Mouse (Mus musculus) intestine, embryonic 16.5 days (tissue): ENCODE data around the gene Det1. TPM values are rescaled to one million over a fixed set of nuclear protein-coding genes. Genes with fewer than 3 reads are reported as not detected.

Experiments used
- ATAC-seq: fragments of 200-750 bp; cut with Nextera tagmentation; 2 replicates; pipeline ENCODE4 v1.8.0; 2017; ENCODE audit warnings: moderate TSS enrichment, moderate library complexity
- H3K27ac ChIP-seq: fragments of 300-500 bp; sonication (generic); 2 replicates; pipeline ENCODE4 v1.5.1; 2014; ENCODE audit warnings: mild to moderate bottlenecking, low read length
- H3K27me3 ChIP-seq: fragments of 300-500 bp; sonication (generic); replicated peaks from 2 replicates; pipeline ENCODE4 v1.6.1; 2014; ENCODE audit warnings: low read length, control low read depth, mixed read lengths; ENCODE audit not compliant: control insufficient read depth, insufficient read depth
- H3K36me3 ChIP-seq: fragments of 300-500 bp; sonication (generic); 2 replicates; pipeline ENCODE4 v1.6.1; 2014; ENCODE audit warnings: low read length, control low read depth; ENCODE audit not compliant: control insufficient read depth, insufficient read depth
- H3K4me1 ChIP-seq: fragments of 300-500 bp; sonication (generic); 2 replicates; pipeline ENCODE4 v1.6.1; 2014; ENCODE audit warnings: low read length, control low read depth, mixed read lengths; ENCODE audit not compliant: control insufficient read depth, insufficient read depth
- H3K4me2 ChIP-seq: fragments of 300-500 bp; sonication (generic); 2 replicates; pipeline ENCODE4 v1.6.1; 2014; ENCODE audit warnings: low read depth, low read length, control low read depth
- H3K4me3 ChIP-seq: fragments of 300-500 bp; sonication (generic); 2 replicates; pipeline ENCODE4 v1.5.1; 2014; ENCODE audit warnings: mild to moderate bottlenecking, low read length
- H3K9ac ChIP-seq: fragments of 300-500 bp; sonication (generic); 2 replicates; pipeline ENCODE4 v1.6.1; 2014; ENCODE audit warnings: low read depth, low read length
- H3K9me3 ChIP-seq: fragments of 300-500 bp; sonication (generic); 2 replicates; pipeline ENCODE4 v1.6.1; 2016; ENCODE audit warnings: low read length, control low read depth; ENCODE audit not compliant: control insufficient read depth
- WGBS: fragments of 180-500 bp; shearing (Covaris S2); extraction: QIAGEN DNeasy Blood & Tissue Kit; methylation state at CpG from one replicate; pipeline ENCODE4 v1.1.7; 2014; 5-methylcytosine and 5-hydroxymethylcytosine counted together
- microRNA-seq: library from miRNA; unstranded; fragments of <30 nt; microRNA quantifications from one replicate; pipeline ENCODE4, GENCODE M21; 2016
- polyA plus RNA-seq: library from polyadenylated mRNA; unstranded; fragments of >200 nt; fragmentation: Nextera tagmentation; extraction: Ambion mirVana; gene quantifications from 2 replicates; pipeline ENCODE4 v1.2.1, GENCODE M21; 2015

Det1 gene
- polyA plus RNA-seq, 1 experiment from 2014 or later: 15.2 TPM

GRCm38 (mm10) chr7:78793895-78794570, 53.0 kb downstream of the Det1 start:
- Histone ChIP-seq H3K27me3 (no peaks in the 10 kb centered on the region), H3K36me3 (no peaks in the 10 kb centered on the region; the same call in 1 of the 2 replicates), H3K27ac (no peak overlapping the region), H3K9me3 (no peaks in the 10 kb centered on the region), H3K4me1 (no peaks in the 10 kb centered on the region), H3K9ac (no peak overlapping the region), H3K4me3 (no peak overlapping the region), H3K4me2 (no peak overlapping the region)
- ATAC-seq: no peak
- WGBS: 83% methylated on average over 13 of the region's 13 CpGs

- no peak overlapping the region for H3K27ac ChIP-seq
- ATAC-seq: peak; percentile 77
- no peak overlapping the region for H3K4me3 ChIP-seq
- no peak overlapping the region for H3K4me2 ChIP-seq
- H3K9me3 ChIP-seq: no peaks in the 10 kb centered on the region
- no peaks in the 10 kb centered on the region; the same call in 1 of the 2 replicates for H3K36me3 ChIP-seq
- H3K27me3 ChIP-seq: no peaks in the 10 kb centered on the region
- H3K4me1 ChIP-seq: no peaks in the 10 kb centered on the region
- H3K9ac ChIP-seq: no peak overlapping the region
- WGBS: 82% methylated on average over 15 of the region's 15 CpGs
These were observed 55.5 kb downstream of the Det1 start for GRCm38 (mm10) chr7:78791359-78792222.

- 88% methylated on average over 12 of the region's 12 CpGs for WGBS
- Histone ChIP-seq H3K9ac (no peak overlapping the region), H3K9me3 (no peaks in the 10 kb centered on the region), H3K4me1 (peaks cover 6% of the 10 kb centered on the region; the same call in 1 of the 2 replicates), H3K4me3 (no peak overlapping the region), H3K27me3 (no peaks in the 10 kb centered on the region), H3K36me3 (no peaks in the 10 kb centered on the region; the same call in 1 of the 2 replicates), H3K27ac (no peak overlapping the region), H3K4me2 (no peak overlapping the region)
- ATAC-seq: no peak
These were observed 59.2 kb downstream of the Det1 start for GRCm38 (mm10) chr7:78787793-78788380.

- H3K36me3 ChIP-seq: no peaks in the 10 kb centered on the region
- no peak overlapping the region for H3K27ac ChIP-seq
- 64% methylated on average over 5 of the region's 5 CpGs for WGBS
- ATAC-seq: no peak
- no peak overlapping the region for H3K9ac ChIP-seq
- H3K4me2 ChIP-seq: no peak overlapping the region
- no peak overlapping the region for H3K4me3 ChIP-seq
- no peaks in the 10 kb centered on the region for H3K27me3 ChIP-seq
- H3K9me3 ChIP-seq: no peaks in the 10 kb centered on the region
- H3K4me1 ChIP-seq: peaks cover 10% of the 10 kb centered on the region; the same call in 1 of the 2 replicates
These were observed 61.2 kb downstream of the Det1 start for GRCm38 (mm10) chr7:78785906-78786305.

GRCm38 (mm10) chr7:78782639-78783581, 64.2 kb downstream of the Det1 start, which contains the start of the genes Mrps11 and Mrpl46:
Mrps11 (plus strand) TSS chr7:78783119.
Mrpl46 (minus strand) TSS chr7:78783531.
- H3K4me1 ChIP-seq: peaks cover 10% of the 10 kb centered on the region; the same call in 1 of the 2 replicates
- H3K9ac ChIP-seq: peak within 1 kb of the TSS; percentile 85
- peak within 1 kb of the TSS; percentile 65 for H3K4me2 ChIP-seq
- ATAC-seq: peak; percentile 99
- H3K4me3 ChIP-seq: peak within 1 kb of the TSS; percentile 78
- under 1% methylated on average over 44 of the region's 44 CpGs for WGBS
- H3K27ac ChIP-seq: no peak within 1 kb of the TSS
- no peaks in the 10 kb centered on the region for H3K27me3 ChIP-seq
- H3K9me3 ChIP-seq: no peaks in the 10 kb centered on the region
- H3K36me3 ChIP-seq: no peaks in the 10 kb centered on the region

- 84% methylated on average over 5 of the region's 5 CpGs for WGBS
- H3K36me3 ChIP-seq: 0 out of 2 replicates have a peak, but pooled peaks cover 2% of the 10 kb centered on the region
- no peak overlapping the region for H3K4me3 ChIP-seq
- H3K9me3 ChIP-seq: no peaks in the 10 kb centered on the region
- H3K4me1 ChIP-seq: peaks cover 5% of the 10 kb centered on the region; the same call in 1 of the 2 replicates
- no peak for ATAC-seq
- H3K9ac ChIP-seq: no peak overlapping the region
- H3K4me2 ChIP-seq: no peak overlapping the region
- H3K27me3 ChIP-seq: no peaks in the 10 kb centered on the region
- H3K27ac ChIP-seq: no peak overlapping the region
These were observed 68.3 kb downstream of the Det1 start for GRCm38 (mm10) chr7:78778741-78779140.

Small RNA genes within 50 kb of the gene (microRNA-seq; reads per million reads assigned to microRNA genes)
- 33.9 reads per million, percentile 35 among the genes with 10 or more reads in this experiment for gene Mir7-2

Other genes with a start within 250 kb of the Det1 start
- 2.1 and 3.2 TPM in 2 replicates for gene Ntrk3, start 109.3 kb downstream of the Det1 start, polyA plus RNA-seq
- 57.1 and 66.9 TPM in 2 replicates for gene Mrps11, start 64.1 kb downstream of the Det1 start, polyA plus RNA-seq
- 84.9 and 90.5 TPM in 2 replicates for gene Mrpl46, start 63.7 kb downstream of the Det1 start, polyA plus RNA-seq
- gene Aen, start 48.6 kb upstream of the Det1 start, polyA plus RNA-seq: 29.9 and 33.5 TPM in 2 replicates
- gene Isg20, start 66.2 kb upstream of the Det1 start, polyA plus RNA-seq: 4.3 and 6.8 TPM in 2 replicates
- gene Acan, start 206.2 kb upstream of the Det1 start, polyA plus RNA-seq: 0.15 and 0.28 TPM in 2 replicates